Mouse (Mus musculus) heart, adult 18-20 months (tissue): ENCODE results near the gene Mb. TPM values are rescaled to one million over a fixed set of nuclear protein-coding genes. Genes with fewer than 3 reads are reported as not detected.
"Not testable (repeated sequence)": the region's sequence is repeated elsewhere in the genome, so short reads cannot be mapped to it uniquely, and the experiment has no call there.

Experiments
- DNase-seq, 2 experiments: peaks; one replicate each; pipeline ENCODE4 v3.0.0; 2021 to 2022; ENCODE audit warnings: mixed read lengths in 1 of 2
- total RNA-seq, 2 experiments: library from RNA; stranded (reverse); gene quantifications; 2 replicates each; pipeline ENCODE4 v1.2.3; 2021

The Mb gene
- total RNA-seq, 2 experiments from 2014 or later, result 19,183 to 21,770 TPM

GRCm38 (mm10) chr15:77065259-77065852 lies 14.9 kb upstream of the Mb start:
- DNase-seq, result no peak

- DNase-seq, result no peak
Measured at GRCm38 (mm10) chr15:77062746-77063145, 12.3 kb upstream of the Mb start.

DNA sequence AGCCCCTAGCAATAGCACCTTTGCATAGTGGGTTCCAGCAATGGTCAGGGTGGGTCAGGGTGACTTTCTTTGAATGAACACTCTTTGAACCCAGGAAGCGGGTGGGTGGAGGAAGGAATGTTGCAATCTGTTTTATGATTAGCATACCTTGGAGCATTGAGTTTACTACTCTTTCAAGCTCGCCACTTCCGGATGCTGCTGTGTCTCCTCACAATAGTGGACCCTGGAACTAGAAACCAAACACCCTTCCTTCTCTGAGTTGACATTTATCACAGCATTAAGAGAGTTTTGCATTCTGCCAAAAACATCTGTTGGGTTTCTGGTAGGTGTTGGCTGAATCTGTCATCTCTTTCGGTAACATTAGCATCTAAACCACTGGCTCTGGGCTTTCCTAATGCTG lies 8.9 kb upstream of the Mb start:
- not testable (repeated sequence) for DNase-seq

- DNase-seq, result no peak
Measured at GRCm38 (mm10) chr15:77058566-77058965, 8.1 kb upstream of the Mb start.

GRCm38 (mm10) chr15:77056791-77057051 lies 6.3 kb upstream of the Mb start:
- no peak for DNase-seq

DNA sequence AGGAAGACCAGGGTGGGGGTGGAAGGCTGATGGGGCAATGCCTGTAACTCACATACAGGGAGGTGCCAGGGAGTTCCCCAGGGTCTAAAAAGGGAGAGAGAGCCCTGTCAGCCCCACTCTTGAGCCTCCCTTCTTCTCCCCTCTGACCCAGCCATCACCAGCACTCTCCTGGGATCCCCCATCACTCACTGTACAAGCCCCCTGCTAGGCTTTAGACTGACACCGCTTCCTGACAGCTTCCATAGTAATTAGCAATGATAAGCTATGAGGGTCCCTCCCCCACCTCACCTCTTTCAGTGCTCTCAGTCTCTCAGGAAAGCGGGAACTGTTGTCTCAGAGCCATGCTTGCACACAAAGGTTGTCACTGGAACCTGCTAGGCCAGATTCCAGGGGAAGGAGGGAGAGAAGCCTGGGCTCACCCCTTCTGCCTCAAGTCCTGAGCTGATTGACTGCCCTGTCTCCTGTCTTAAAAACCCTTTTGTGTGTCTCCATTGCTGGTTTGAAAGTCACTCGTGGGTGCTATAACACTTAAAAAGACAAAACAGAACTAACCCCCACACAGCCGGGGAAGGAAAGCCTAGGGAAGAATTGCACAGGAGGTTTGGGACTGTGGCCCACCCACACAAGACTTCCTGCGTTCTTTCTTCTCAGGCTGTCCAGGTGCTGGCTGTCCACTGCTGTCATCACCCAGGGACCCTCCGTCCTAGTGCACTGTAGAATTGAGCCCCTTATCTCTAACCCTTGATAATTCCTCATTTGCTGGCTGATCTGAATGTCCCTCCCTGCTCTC lies 5.7 kb upstream of the Mb start:
- no peak for DNase-seq

DNA sequence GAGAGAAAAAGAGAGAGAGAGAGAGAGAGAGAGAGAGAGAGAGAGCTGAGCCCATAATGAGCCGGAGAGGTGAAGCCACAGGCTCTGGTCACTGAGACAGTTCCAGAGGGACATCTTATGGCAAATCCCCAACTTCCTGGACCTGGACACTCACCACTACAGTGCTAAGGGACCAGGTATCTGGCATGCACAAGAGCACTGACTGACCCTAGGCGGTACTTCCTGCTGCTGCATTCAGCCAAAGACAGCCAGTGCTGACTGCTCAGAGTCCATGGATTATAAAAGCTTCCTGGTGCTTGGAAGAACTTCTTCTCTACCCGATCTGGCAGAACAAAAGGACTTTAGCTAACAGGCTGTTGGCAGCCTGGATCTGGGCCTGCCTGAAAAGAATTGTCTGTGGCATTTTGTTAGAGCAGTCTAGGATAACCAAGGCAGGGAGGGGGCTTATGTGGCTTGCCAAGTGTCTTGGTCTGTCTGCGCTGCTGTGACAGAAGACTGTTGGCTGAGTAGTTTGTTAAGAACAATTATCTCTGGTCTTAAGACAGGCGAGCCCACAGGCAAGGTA lies 4.2 kb upstream of the Mb start:
- DNase-seq, result no peak

GRCm38 (mm10) chr15:77053021-77053420 lies 2.6 kb upstream of the Mb start:
- DNase-seq, result no peak

DNA sequence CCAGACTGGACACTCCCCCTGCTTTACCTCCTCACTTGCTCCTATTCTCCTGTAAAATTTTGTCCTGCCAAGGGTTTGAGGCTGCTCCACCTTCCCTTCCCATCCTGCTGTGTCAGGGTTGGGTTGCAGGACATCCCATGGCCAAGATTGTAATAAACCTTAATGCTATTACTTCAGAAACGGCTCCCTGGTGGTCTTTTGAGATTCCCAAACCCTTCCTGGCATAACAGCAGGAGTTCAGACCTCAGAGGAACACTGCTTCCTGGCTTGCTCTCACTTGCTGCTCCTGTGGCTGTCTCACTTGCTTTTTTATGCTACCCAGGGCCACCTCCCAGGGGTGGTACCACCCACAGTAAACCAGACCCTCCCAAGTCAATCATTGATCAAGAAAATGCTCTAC lies 1.7 kb upstream of the Mb start:
- no peak for DNase-seq

DNA sequence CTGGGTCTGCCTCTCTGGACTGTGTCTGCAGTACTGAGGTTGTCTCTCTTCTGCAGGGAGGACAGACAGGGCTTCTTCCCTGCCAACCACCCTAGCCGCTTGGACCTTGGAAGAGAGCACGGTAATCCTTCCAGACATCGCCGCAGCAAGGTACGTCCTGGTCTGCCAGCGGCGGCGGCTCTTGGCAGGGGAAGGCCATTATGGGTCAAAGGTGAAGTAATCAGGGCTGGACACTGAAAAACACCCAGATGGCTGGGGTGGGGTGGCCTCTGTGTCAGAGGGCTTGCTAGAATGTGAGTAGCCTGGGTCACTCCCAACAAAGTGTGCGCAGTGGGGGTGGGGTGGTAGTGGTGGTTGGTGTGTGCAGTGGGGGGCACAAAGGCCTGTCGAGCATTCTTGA lies 4.9 kb downstream of the Mb start:
- peak in 1 of 2 experiments; percentile 40 for DNase-seq

DNA sequence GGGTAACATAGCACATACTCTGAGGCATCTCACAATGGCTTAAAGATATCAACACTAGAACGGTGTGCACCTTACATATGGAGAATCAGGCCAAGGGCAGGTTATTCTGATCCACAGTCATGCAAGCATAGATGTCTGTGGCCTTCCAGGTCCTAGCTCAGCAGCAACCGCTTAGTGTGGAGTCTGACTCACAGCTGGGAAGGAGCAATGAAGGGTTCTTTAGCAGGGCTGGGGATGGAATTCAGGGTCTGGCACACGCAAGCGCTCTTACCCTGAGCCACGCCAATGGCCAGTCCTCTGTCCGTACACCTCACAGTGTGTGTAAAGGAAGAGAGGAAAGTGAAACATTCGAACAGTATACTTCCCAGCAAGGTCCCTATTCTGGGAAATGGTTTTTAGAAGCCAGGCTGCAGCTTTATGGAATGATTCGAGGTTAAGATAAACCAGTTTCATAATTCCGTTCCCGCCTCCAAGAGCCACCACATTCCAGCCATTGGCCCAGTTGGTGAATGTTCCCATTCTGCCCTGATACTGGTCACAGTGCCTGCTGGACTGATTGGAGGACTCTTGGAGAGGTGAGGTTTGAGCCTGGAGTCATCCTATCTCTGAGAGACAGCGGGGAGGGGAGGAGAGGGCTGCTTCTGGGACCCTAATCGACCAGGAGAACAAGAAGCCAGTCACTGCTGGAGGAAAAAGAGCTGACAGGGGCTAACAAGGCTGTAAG lies 5.7 kb downstream of the Mb start, which contains the start of gene Apol6:
Gene Apol6 (plus strand): TSS at position 133 of the 724 bp plus-strand sequence.
- DNase-seq, result no peak

DNA sequence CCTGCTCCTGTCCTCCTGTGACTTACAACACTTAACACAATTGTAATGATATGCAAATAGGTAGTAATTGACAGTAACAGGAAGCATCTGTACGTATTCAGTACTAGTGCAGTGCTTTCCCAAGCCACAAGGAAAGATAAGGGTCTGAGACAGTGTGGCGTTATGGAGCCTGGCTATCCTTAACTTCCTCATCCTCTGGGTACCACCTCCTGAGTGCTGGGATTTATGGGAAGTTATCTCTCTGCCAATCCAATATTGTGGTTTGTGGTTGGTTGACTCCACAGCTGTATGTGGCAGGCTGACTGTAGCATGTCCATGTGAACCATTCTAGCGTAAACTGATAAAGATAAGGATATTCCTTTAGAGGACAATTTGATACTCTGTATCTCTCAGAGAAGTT lies 9.7 kb downstream of the Mb start:
- DNase-seq, result no peak

GRCm38 (mm10) chr15:77039211-77039700 lies 11.2 kb downstream of the Mb start:
- DNase-seq, result no peak

DNA sequence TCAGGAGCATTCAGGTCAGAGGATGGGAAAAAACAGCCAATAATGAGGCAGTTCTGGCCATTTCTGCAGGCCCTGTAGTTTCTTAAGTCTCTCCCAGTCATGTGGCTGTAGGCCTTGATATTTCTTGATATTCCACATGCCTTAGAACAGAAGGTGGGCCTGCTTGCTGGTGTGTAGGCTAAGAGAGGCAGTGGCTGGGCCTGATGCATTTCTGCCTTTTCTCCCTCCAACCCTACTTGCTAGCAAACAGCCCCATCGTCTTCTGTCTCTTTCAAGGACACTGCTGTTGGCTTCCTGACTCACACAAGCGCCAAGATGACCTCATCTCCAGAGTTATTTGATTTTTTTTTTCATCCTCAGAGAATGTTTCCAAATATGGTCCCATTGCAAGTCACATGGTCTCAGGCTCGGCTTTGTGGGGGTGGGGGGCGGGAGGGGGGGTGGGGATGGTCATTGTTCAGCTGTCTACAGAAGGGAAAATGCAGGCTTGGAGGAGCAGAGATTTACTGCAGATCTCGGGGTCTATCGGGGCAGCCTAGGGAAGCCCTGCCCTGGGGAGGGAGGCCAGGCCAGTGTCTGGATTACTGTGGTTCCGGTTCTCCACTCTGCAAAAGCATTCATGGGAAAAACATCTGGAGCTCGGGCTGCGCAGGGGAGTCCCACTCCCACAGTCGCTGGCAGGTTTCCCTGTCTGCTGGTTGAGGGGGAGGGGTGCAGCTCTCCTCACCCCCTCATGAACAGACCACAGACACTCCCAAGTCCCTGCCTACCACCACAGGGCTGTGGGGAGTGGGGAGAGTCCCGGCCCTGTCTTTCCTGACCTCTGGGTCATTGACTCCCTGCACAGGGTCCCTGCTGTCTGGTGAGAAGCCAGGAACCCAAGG lies 12.9 kb downstream of the Mb start:
- DNase-seq, result peak; percentile 86 to 93

DNA sequence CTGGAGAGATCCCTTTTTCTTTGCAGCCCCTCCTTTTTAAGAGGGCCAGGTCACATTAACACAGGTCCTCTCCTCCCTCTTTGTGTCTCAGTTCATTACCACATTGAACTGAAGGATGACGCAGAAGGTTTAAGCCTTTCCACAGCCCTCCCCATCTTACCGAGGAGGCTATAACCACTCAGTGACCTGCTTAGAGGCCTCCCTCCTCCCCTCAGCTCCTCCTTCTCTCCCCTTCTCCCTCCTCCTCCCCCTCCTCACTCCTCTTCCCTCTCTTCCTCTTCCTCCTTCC lies 13.5 kb downstream of the Mb start:
- DNase-seq, result no peak

GRCm38 (mm10) chr15:77036320-77036988 lies 14.0 kb downstream of the Mb start:
- DNase-seq, result peak; percentile 89 to 94

DNA sequence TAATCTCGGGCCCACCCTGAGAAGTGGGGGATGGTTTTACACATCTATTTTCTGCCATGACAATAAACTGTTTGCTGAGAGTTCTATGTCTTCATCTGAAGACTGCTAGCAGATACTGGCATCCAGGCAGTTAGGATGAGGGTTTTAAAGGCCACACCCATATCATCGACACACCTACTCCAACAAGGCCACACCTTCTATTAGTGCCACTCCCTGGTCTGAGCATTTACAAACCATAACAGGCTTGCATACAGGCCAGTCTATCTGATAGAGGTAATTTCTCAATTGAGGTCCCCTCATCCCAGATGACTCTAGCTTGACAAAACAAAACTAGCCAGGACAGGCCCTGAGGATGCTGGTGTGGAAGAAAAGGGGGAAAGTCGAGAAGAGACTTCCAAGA lies 14.8 kb downstream of the Mb start:
- DNase-seq, result no peak

GRCm38 (mm10) chr15:77034526-77034925 lies 15.9 kb downstream of the Mb start:
- no peak for DNase-seq

- no peak for DNase-seq
Measured at GRCm38 (mm10) chr15:77031271-77031670, 19.2 kb downstream of the Mb start.

DNA sequence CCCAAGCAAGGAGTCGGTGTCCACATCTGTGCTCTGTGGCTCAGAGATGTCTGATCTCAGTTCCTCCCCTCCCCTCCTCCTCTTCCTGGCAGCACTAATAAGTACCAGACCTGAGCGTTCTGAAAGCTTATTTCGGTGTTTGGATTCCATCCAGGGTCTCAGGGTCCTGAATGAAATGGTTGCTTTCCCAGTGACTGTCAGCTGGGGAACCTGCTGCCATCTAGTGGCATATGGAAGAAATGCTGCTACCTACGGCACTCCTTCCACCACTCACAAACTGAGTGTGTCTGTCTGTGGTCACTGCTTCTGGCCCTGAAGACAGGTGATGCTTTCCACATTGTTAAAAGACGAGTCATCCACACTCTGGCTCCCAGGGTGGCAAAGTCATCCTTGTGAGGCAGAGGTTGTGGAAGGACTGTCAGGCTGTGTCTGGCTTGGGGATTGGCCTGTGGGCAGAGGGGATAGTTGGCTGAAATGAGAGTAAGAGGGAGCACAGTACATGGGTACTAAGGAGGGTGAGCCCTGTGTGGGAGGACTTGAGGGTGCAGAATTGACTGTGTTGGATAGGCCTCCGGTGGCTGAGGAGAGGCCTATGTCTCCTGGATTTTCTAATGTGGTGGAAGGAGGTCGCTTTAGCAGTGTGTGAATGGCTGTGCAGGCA lies 21.0 kb downstream of the Mb start:
- DNase-seq, result peak; percentile 86 to 89

DNA sequence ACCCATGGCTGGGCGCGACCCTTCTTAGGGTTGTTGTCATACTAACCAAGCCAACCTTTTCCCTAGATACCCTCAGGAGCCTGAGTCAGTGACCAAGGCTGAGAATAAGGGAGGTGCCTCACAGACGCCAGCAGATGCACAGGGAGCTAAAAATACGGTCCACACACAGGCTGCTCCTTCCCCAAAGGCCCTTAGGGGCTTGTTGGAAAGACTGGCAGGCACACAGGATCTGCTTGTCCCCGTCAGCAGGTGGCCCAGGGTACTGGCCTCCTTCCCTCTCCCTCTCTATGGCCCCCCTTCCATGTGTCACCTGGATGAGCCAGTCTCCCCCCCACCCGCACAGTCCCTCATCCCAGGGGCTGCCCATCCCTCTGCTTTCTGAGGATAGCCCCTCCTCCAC lies 22.8 kb downstream of the Mb start:
- peak; percentile 61 to 82 for DNase-seq
